Mouse (Mus musculus) ovary, adult 18-20 months (tissue): Measurements from ENCODE around the gene Csrnp3.

Experiments used
- DNase-seq: peaks from one replicate; pipeline ENCODE4 v3.0.0; 2022; ENCODE audit warnings: low spot score, mixed read lengths

The Csrnp3 gene

GRCm38 (mm10) chr2:65948808-65949207 lies 103.2 kb downstream of the Csrnp3 start:
- no peak for DNase-seq

GRCm38 (mm10) chr2:65953726-65954340 lies 108.3 kb downstream of the Csrnp3 start:
- no peak for DNase-seq

- DNase-seq = no peak
These were observed 110.2 kb downstream of the Csrnp3 start for GRCm38 (mm10) chr2:65955804-65956203.

- DNase-seq = no peak
These were observed 111.2 kb downstream of the Csrnp3 start for GRCm38 (mm10) chr2:65956727-65957126.

GRCm38 (mm10) chr2:65963420-65963819 lies 117.9 kb downstream of the Csrnp3 start:
- no peak for DNase-seq

- DNase-seq = no peak
These were observed 123.2 kb downstream of the Csrnp3 start for GRCm38 (mm10) chr2:65968810-65969209.

- no peak for DNase-seq
These were observed 128.3 kb downstream of the Csrnp3 start for GRCm38 (mm10) chr2:65973907-65974306.

- DNase-seq = no peak
These were observed 129.8 kb downstream of the Csrnp3 start for GRCm38 (mm10) chr2:65975383-65975782.

GRCm38 (mm10) chr2:65979338-65980053 lies 133.9 kb downstream of the Csrnp3 start:
- no peak for DNase-seq

- no peak for DNase-seq
These were observed 135.9 kb downstream of the Csrnp3 start for GRCm38 (mm10) chr2:65981470-65981869.

- no peak for DNase-seq
These were observed 136.4 kb downstream of the Csrnp3 start for GRCm38 (mm10) chr2:65981965-65982364.

- no peak for DNase-seq
These were observed 140.1 kb downstream of the Csrnp3 start for GRCm38 (mm10) chr2:65985706-65986105.

GRCm38 (mm10) chr2:65987069-65987468 lies 141.5 kb downstream of the Csrnp3 start:
- no peak for DNase-seq

- no peak for DNase-seq
These were observed 142.0 kb downstream of the Csrnp3 start for GRCm38 (mm10) chr2:65987588-65987987.

GRCm38 (mm10) chr2:65988788-65989187 lies 143.2 kb downstream of the Csrnp3 start:
- DNase-seq = no peak

- DNase-seq = no peak
These were observed 144.5 kb downstream of the Csrnp3 start for GRCm38 (mm10) chr2:65990108-65990507.

GRCm38 (mm10) chr2:65990754-65991153 lies 145.2 kb downstream of the Csrnp3 start:
- no peak for DNase-seq

- no peak for DNase-seq
These were observed 147.8 kb downstream of the Csrnp3 start for GRCm38 (mm10) chr2:65993371-65993770.

- DNase-seq = no peak
These were observed 149.4 kb downstream of the Csrnp3 start for GRCm38 (mm10) chr2:65994886-65995468.

- no peak for DNase-seq
These were observed 153.2 kb downstream of the Csrnp3 start for GRCm38 (mm10) chr2:65998747-65999146.

GRCm38 (mm10) chr2:66008995-66009654 lies 163.6 kb downstream of the Csrnp3 start:
- DNase-seq = no peak

- no peak for DNase-seq
These were observed 164.1 kb downstream of the Csrnp3 start for GRCm38 (mm10) chr2:66009677-66010076.

GRCm38 (mm10) chr2:66018711-66019110 lies 173.1 kb downstream of the Csrnp3 start:
- DNase-seq = peak; percentile 66
